ENCODE assay signal across 14 mouse cellular contexts in genomic region chr3:112137940-112138339, GRCm38 (mm10).
"Had no signal": no experiment of that assay in that cellular context is flagged by ENCODE, and none has a peak within 500 bp of the region (broad histone marks: within the 10 kb centered on the region; RNA-seq: fewer than 3 reads in every experiment).

No protein-coding gene starts in this region.

- H3K27me3 ChIP-seq: liver, embryonic 12.5 days; midbrain, embryonic 15.5 days had no signal

- H3K4me3 ChIP-seq: left cerebral cortex, adult 2 months; limb, embryonic 10.5 days; liver, embryonic 12.5 days; midbrain, embryonic 15.5 days had no signal

- H3K4me1 ChIP-seq: limb, embryonic 10.5 days; liver, embryonic 12.5 days; midbrain, embryonic 15.5 days had no signal

- H3K36me3 ChIP-seq: limb, embryonic 10.5 days; liver, embryonic 12.5 days; midbrain, embryonic 15.5 days had no signal

- H3K9ac ChIP-seq: liver, embryonic 12.5 days; lung, embryonic 14.5 days; midbrain, embryonic 15.5 days had no signal

- H3K9me3 ChIP-seq: limb, embryonic 10.5 days; liver, embryonic 12.5 days; midbrain, embryonic 15.5 days had no signal

- ATAC-seq: liver, embryonic 12.5 days; midbrain, embryonic 15.5 days had no signal

- H3K4me2 ChIP-seq: liver, embryonic 12.5 days; lung, embryonic 14.5 days; midbrain, embryonic 11.5 days; midbrain, embryonic 15.5 days had no signal

- H3K27ac ChIP-seq: left cerebral cortex, adult 2 months; limb, embryonic 10.5 days; liver, embryonic 12.5 days; midbrain, embryonic 15.5 days had no signal

- DNase-seq: kidney, adult 18-20 months; kidney, postnatal 10 days; kidney, postnatal 4 days; lung, embryonic 14.5 days; lung, postnatal 10 days; lung, postnatal 4 days; right cerebral cortex, adult 18-20 months; right cerebral cortex, postnatal 25 days; thymus, postnatal 36 days had no signal
